Comparison of ENCODE assay signal across 8 mouse cellular contexts in genomic region chr12:112810092-112810885, GRCm38 (mm10). TPM values are rescaled to one million over a fixed set of nuclear protein-coding genes. Genes with fewer than 3 reads are reported as not detected.
A peak's percentile ranks its signal among the peaks of the same experiment; 100 is the strongest.
DNase-seq lines count a peak whose midpoint lies in the region; ATAC-seq lines count a peak whose summit lies in the region.
"Had no signal": no experiment of that assay in that cellular context is flagged by ENCODE, and none has a peak within 500 bp of the region (broad histone marks: within the 10 kb centered on the region; RNA-seq: fewer than 3 reads in every experiment).

No protein-coding gene starts in this region.

- peak overlapping the region; percentile 93 for H3K4me2 ChIP-seq in kidney, embryonic 16.5 days (replicated peaks; ENCODE audit: low read depth, low read length)
- peak overlapping the region; percentile 96 for H3K4me2 ChIP-seq in embryonic facial prominence, embryonic 12.5 days (replicated peaks)
- no peak overlapping the region; the same call in 1 of the 2 replicates for H3K4me2 ChIP-seq in hindbrain, embryonic 11.5 days (replicated peaks; ENCODE audit: low read depth, low read length)
- peak overlapping the region; percentile 84; the same call in 1 of the 2 replicates for H3K4me2 ChIP-seq in midbrain, embryonic 16.5 days (ENCODE audit: low read length)

- H3K9ac ChIP-seq in kidney, embryonic 16.5 days (replicated peaks; ENCODE audit: low read length): peak overlapping the region; percentile 69
- H3K9ac ChIP-seq in embryonic facial prominence, embryonic 12.5 days: peak overlapping the region; percentile 64; the same call in 1 of the 2 replicates
- peak overlapping the region; percentile 65; the same call in 1 of the 2 replicates for H3K9ac ChIP-seq in hindbrain, embryonic 11.5 days (ENCODE audit: low read depth, low read length)
- no peak overlapping the region for H3K9ac ChIP-seq in midbrain, embryonic 16.5 days (ENCODE audit: low read depth, low read length)

- 65% methylated on average over 19 of the region's 19 CpGs for WGBS in kidney, embryonic 16.5 days
- 64% methylated on average over 19 of the region's 19 CpGs for WGBS in embryonic facial prominence, embryonic 12.5 days
- 64% methylated on average over 19 of the region's 19 CpGs for WGBS in hindbrain, embryonic 11.5 days
- WGBS in midbrain, embryonic 16.5 days: 67% methylated on average over 19 of the region's 19 CpGs

- peaks cover 3% of the 10 kb centered on the region; the same call in 1 of the 2 replicates for H3K36me3 ChIP-seq in kidney, embryonic 16.5 days (ENCODE audit: insufficient read depth, low read length)
- peaks cover 18% of the 10 kb centered on the region; the same call in 1 of the 2 replicates for H3K36me3 ChIP-seq in embryonic facial prominence, embryonic 12.5 days
- no peaks in the 10 kb centered on the region for H3K36me3 ChIP-seq in hindbrain, embryonic 11.5 days (ENCODE audit: control insufficient read depth, insufficient read depth, low read length)
- H3K36me3 ChIP-seq in midbrain, embryonic 16.5 days (ENCODE audit: control insufficient read depth, insufficient read depth, low read length): peaks cover 7% of the 10 kb centered on the region; the same call in 1 of the 2 replicates

- DNase-seq in kidney, adult 8-10 months: no peak
- no peak for DNase-seq in hindbrain, embryonic 11.5 days (ENCODE audit: low spot score)
- no peak for DNase-seq in gastrocnemius, adult 18-20 months (ENCODE audit: low spot score)
- DNase-seq: embryo, embryonic 11 days had no signal

- no peaks in the 10 kb centered on the region for H3K27me3 ChIP-seq in kidney, embryonic 16.5 days (ENCODE audit: insufficient read depth, low read length)
- H3K27me3 ChIP-seq in embryonic facial prominence, embryonic 12.5 days: peaks cover 3% of the 10 kb centered on the region; the same call in 1 of the 2 replicates
- no peaks in the 10 kb centered on the region for H3K27me3 ChIP-seq in hindbrain, embryonic 11.5 days (ENCODE audit: control insufficient read depth, insufficient read depth, low read length)
- H3K27me3 ChIP-seq in midbrain, embryonic 16.5 days (ENCODE audit: control insufficient read depth, insufficient read depth, low read depth, low read length): no peaks in the 10 kb centered on the region

- no peak for ATAC-seq in kidney, embryonic 16.5 days (ENCODE audit: low FRiP score, low TSS enrichment)
- no peak for ATAC-seq in embryonic facial prominence, embryonic 12.5 days (ENCODE audit: insufficient number of reproducible peaks, insufficient read depth, low FRiP score, low TSS enrichment)
- ATAC-seq in hindbrain, embryonic 11.5 days (ENCODE audit: low FRiP score): no peak
- ATAC-seq in midbrain, embryonic 16.5 days: no peak
- ATAC-seq in megakaryocyte progenitor cell, adult 5-6 weeks (replicated peaks; ENCODE audit: poor library complexity): no peak

- H3K4me3 ChIP-seq in kidney, embryonic 16.5 days (ENCODE audit: low read length): 0 out of 2 replicates have a peak overlapping the region, but pooled peaks have one; percentile 71
- peak overlapping the region; percentile 55; the same call in 1 of the 2 replicates for H3K4me3 ChIP-seq in embryonic facial prominence, embryonic 12.5 days
- no peak overlapping the region for H3K4me3 ChIP-seq in hindbrain, embryonic 11.5 days (ENCODE audit: low read depth, low read length)
- no peak overlapping the region; the same call in 1 of the 2 replicates for H3K4me3 ChIP-seq in midbrain, embryonic 16.5 days (ENCODE audit: low read depth, low read length)

- H3K4me1 ChIP-seq in kidney, embryonic 16.5 days (ENCODE audit: insufficient read depth, low read length): peaks cover 18% of the 10 kb centered on the region
- H3K4me1 ChIP-seq in embryonic facial prominence, embryonic 12.5 days: peaks cover 15% of the 10 kb centered on the region
- peaks cover 5% of the 10 kb centered on the region for H3K4me1 ChIP-seq in hindbrain, embryonic 11.5 days (replicated peaks; ENCODE audit: control insufficient read depth, insufficient read depth, low read length)
- peaks cover 14% of the 10 kb centered on the region for H3K4me1 ChIP-seq in midbrain, embryonic 16.5 days (ENCODE audit: control insufficient read depth, insufficient read depth, low read length)

- H3K9me3 ChIP-seq in kidney, embryonic 16.5 days (ENCODE audit: low read length): no peaks in the 10 kb centered on the region
- no peaks in the 10 kb centered on the region for H3K9me3 ChIP-seq in embryonic facial prominence, embryonic 12.5 days
- H3K9me3 ChIP-seq in hindbrain, embryonic 11.5 days (ENCODE audit: control insufficient read depth, low read length): no peaks in the 10 kb centered on the region
- H3K9me3 ChIP-seq in midbrain, embryonic 16.5 days (replicated peaks; ENCODE audit: control insufficient read depth, low read length, poor library complexity, severe bottlenecking): no peaks in the 10 kb centered on the region

- no peak overlapping the region for H3K27ac ChIP-seq in kidney, embryonic 16.5 days (ENCODE audit: low read length)
- no peak overlapping the region for H3K27ac ChIP-seq in embryonic facial prominence, embryonic 12.5 days
- no peak overlapping the region for H3K27ac ChIP-seq in hindbrain, embryonic 11.5 days (ENCODE audit: low read depth, low read length)
- H3K27ac ChIP-seq in midbrain, embryonic 16.5 days (ENCODE audit: low read length): no peak overlapping the region

RNA-seq across cellular contexts. Expression of gene Clba1, which starts 1.6 kb away (rescaled TPM):
- 14.0 and 14.7 TPM in 2 replicates for polyA plus RNA-seq in kidney, embryonic 16.5 days (2015; fragmentation: Nextera tagmentation; extraction: Ambion mirVana)
- polyA plus RNA-seq in embryonic facial prominence, embryonic 12.5 days (2016; fragmentation: Nextera tagmentation; extraction: Ambion mirVana): 9.2 and 9.6 TPM in 2 replicates
- polyA plus RNA-seq in hindbrain, embryonic 11.5 days (2014; fragmentation: Nextera tagmentation; extraction: Ambion mirVana): 15.4 and 15.9 TPM in 2 replicates
- polyA plus RNA-seq in midbrain, embryonic 16.5 days (2015; fragmentation: Nextera tagmentation; extraction: Ambion mirVana): 25.2 and 26.1 TPM in 2 replicates
- total RNA-seq in gastrocnemius, adult 18-20 months (2021): under 1 TPM; 0.34 to 0.57 TPM
- 0.39 and 0.52 TPM in 2 replicates for total RNA-seq in megakaryocyte progenitor cell, adult 5-6 weeks (2015)
- 0.87 and 1.0 TPM in 2 replicates for total RNA-seq in megakaryocyte progenitor cell, adult 5-6 weeks (2017)

RNA-seq across cellular contexts. Expression of gene Ahnak2, which starts 7.8 kb away (rescaled TPM):
- 0.91 and 1.2 TPM in 2 replicates for polyA plus RNA-seq in kidney, embryonic 16.5 days (2015; fragmentation: Nextera tagmentation; extraction: Ambion mirVana)
- polyA plus RNA-seq in embryonic facial prominence, embryonic 12.5 days (2016; fragmentation: Nextera tagmentation; extraction: Ambion mirVana): 0.71 and 0.83 TPM in 2 replicates
- polyA plus RNA-seq in hindbrain, embryonic 11.5 days (2014; fragmentation: Nextera tagmentation; extraction: Ambion mirVana): 0.21 and 0.29 TPM in 2 replicates
- 1.4 and 2.0 TPM in 2 replicates for polyA plus RNA-seq in midbrain, embryonic 16.5 days (2015; fragmentation: Nextera tagmentation; extraction: Ambion mirVana)
- 1 to 10 TPM; 7.2 to 7.8 TPM for total RNA-seq in gastrocnemius, adult 18-20 months (2021)
- total RNA-seq in megakaryocyte progenitor cell, adult 5-6 weeks (2015): not detected in 2 replicates
- total RNA-seq in megakaryocyte progenitor cell, adult 5-6 weeks (2017): not detected in 2 replicates

RNA-seq across cellular contexts. Expression of gene Cdca4, which starts 18.9 kb away (rescaled TPM):
- polyA plus RNA-seq in kidney, embryonic 16.5 days (2015; fragmentation: Nextera tagmentation; extraction: Ambion mirVana): 113 and 124 TPM in 2 replicates
- polyA plus RNA-seq in embryonic facial prominence, embryonic 12.5 days (2016; fragmentation: Nextera tagmentation; extraction: Ambion mirVana): 144 and 147 TPM in 2 replicates
- 146 and 151 TPM in 2 replicates for polyA plus RNA-seq in hindbrain, embryonic 11.5 days (2014; fragmentation: Nextera tagmentation; extraction: Ambion mirVana)
- polyA plus RNA-seq in midbrain, embryonic 16.5 days (2015; fragmentation: Nextera tagmentation; extraction: Ambion mirVana): 32.6 and 37.6 TPM in 2 replicates
- 1 to 10 TPM; 2.2 to 2.8 TPM for total RNA-seq in gastrocnemius, adult 18-20 months (2021)
- 64.3 and 68.9 TPM in 2 replicates for total RNA-seq in megakaryocyte progenitor cell, adult 5-6 weeks (2015)
- 56.8 and 63.6 TPM in 2 replicates for total RNA-seq in megakaryocyte progenitor cell, adult 5-6 weeks (2017)

RNA-seq across cellular contexts. Expression of gene Pld4, which starts 49.8 kb away (rescaled TPM):
- 7.3 and 7.4 TPM in 2 replicates for polyA plus RNA-seq in kidney, embryonic 16.5 days (2015; fragmentation: Nextera tagmentation; extraction: Ambion mirVana)
- 4.9 TPM in 2 replicates for polyA plus RNA-seq in embryonic facial prominence, embryonic 12.5 days (2016; fragmentation: Nextera tagmentation; extraction: Ambion mirVana)
- 4.7 and 6.2 TPM in 2 replicates for polyA plus RNA-seq in hindbrain, embryonic 11.5 days (2014; fragmentation: Nextera tagmentation; extraction: Ambion mirVana)
- 4.9 and 5.9 TPM in 2 replicates for polyA plus RNA-seq in midbrain, embryonic 16.5 days (2015; fragmentation: Nextera tagmentation; extraction: Ambion mirVana)
- 1 to 10 TPM; 1.3 to 3.4 TPM for total RNA-seq in gastrocnemius, adult 18-20 months (2021)
- total RNA-seq in megakaryocyte progenitor cell, adult 5-6 weeks (2015): 26.6 and 48.3 TPM in 2 replicates
- total RNA-seq in megakaryocyte progenitor cell, adult 5-6 weeks (2017): 16.4 and 26.7 TPM in 2 replicates

RNA-seq across cellular contexts. Expression of gene Gpr132, which starts 57.7 kb away (rescaled TPM):
- 0.15 and 0.22 TPM in 2 replicates for polyA plus RNA-seq in kidney, embryonic 16.5 days (2015; fragmentation: Nextera tagmentation; extraction: Ambion mirVana)
- 0.23 TPM in 1 of 2 replicates, not detected in the other for polyA plus RNA-seq in embryonic facial prominence, embryonic 12.5 days (2016; fragmentation: Nextera tagmentation; extraction: Ambion mirVana)
- polyA plus RNA-seq in hindbrain, embryonic 11.5 days (2014; fragmentation: Nextera tagmentation; extraction: Ambion mirVana): not detected in 2 replicates
- polyA plus RNA-seq in midbrain, embryonic 16.5 days (2015; fragmentation: Nextera tagmentation; extraction: Ambion mirVana): 0.14 TPM in 1 of 2 replicates, not detected in the other
- total RNA-seq in gastrocnemius, adult 18-20 months (2021): under 1 TPM in 1 of 2 experiments, not detected in 1; 0.14 TPM
- total RNA-seq in megakaryocyte progenitor cell, adult 5-6 weeks (2015): 11.4 and 14.1 TPM in 2 replicates
- total RNA-seq in megakaryocyte progenitor cell, adult 5-6 weeks (2017): 5.7 and 6.1 TPM in 2 replicates

Comparison
In these comparisons a context has a peak if more than half of its experiments do, and no peak if none do; other contexts are left out.
1. H3K4me3 ChIP-seq: peak in kidney, embryonic 16.5 days (single experiment) and embryonic facial prominence, embryonic 12.5 days (single experiment); none in hindbrain, embryonic 11.5 days (single experiment) and midbrain, embryonic 16.5 days (single experiment).